Mouse (Mus musculus) lung, embryonic 14.5 days (tissue): ENCODE measurements around the gene Meltf. TPM values are rescaled to one million over a fixed set of nuclear protein-coding genes. Genes with fewer than 3 reads are reported as not detected.

ENCODE experiments used
- ATAC-seq: fragments of 200-750 bp; cut with Nextera tagmentation; 2 replicates; pipeline ENCODE4 v1.8.0; 2017; ENCODE audit warnings: mild to moderate bottlenecking, moderate TSS enrichment, moderate library complexity; ENCODE audit not compliant: insufficient read depth
- DNase-seq: peaks from one replicate; pipeline ENCODE4 v3.0.0-alpha.2; 2015
- H3K27ac ChIP-seq: fragments of 300-500 bp; sonication (generic); 2 replicates; pipeline ENCODE4 v1.5.1; 2014; ENCODE audit warnings: low read depth, mild to moderate bottlenecking, moderate library complexity
- H3K27me3 ChIP-seq: fragments of 300-500 bp; sonication (generic); 2 replicates; pipeline ENCODE4 v1.6.1; 2014; ENCODE audit warnings: low read length, control low read depth; ENCODE audit not compliant: insufficient read depth
- H3K36me3 ChIP-seq: fragments of 300-500 bp; sonication (generic); 2 replicates; pipeline ENCODE4 v1.6.1; 2014; ENCODE audit warnings: control low read depth; ENCODE audit not compliant: insufficient read depth
- H3K4me1 ChIP-seq: fragments of 300-500 bp; sonication (generic); 2 replicates; pipeline ENCODE4 v1.6.1; 2014; ENCODE audit warnings: antibody characterized with exemption, control low read depth; ENCODE audit not compliant: insufficient read depth
- H3K4me2 ChIP-seq: fragments of 300-500 bp; sonication (generic); 2 replicates; pipeline ENCODE4 v1.6.1; 2014; ENCODE audit warnings: mild to moderate bottlenecking
- H3K4me3 ChIP-seq: fragments of 300-500 bp; sonication (generic); 2 replicates; pipeline ENCODE4 v1.5.1; 2014; ENCODE audit warnings: low read depth, low read length
- H3K9ac ChIP-seq: fragments of 300-500 bp; sonication (generic); 2 replicates; pipeline ENCODE4 v1.6.1; 2014
- H3K9me3 ChIP-seq: fragments of 300-500 bp; sonication (generic); 2 replicates; pipeline ENCODE4 v1.6.1; 2016; ENCODE audit warnings: low read depth, low read length, control low read depth
- CTCF ChIP-seq: IDR thresholded peaks from 2 replicates; pipeline ENCODE4 v1.5.1; 2016; ENCODE audit warnings: antibody characterized with exemption, low read depth
- WGBS: fragments of 180-500 bp; shearing (Covaris S2); extraction: QIAGEN DNeasy Blood & Tissue Kit; methylation state at CpG from one replicate; pipeline ENCODE4 v1.1.7; 2014; 5-methylcytosine and 5-hydroxymethylcytosine counted together
- polyA plus RNA-seq: library from polyadenylated mRNA; unstranded; fragments of >200 nt; fragmentation: Nextera tagmentation; extraction: Ambion mirVana; gene quantifications from 2 replicates; pipeline ENCODE4 v1.2.1, GENCODE M21; 2014

Gene Meltf
- polyA plus RNA-seq, 1 experiment from 2014 or later = 0.08 TPM

DNA sequence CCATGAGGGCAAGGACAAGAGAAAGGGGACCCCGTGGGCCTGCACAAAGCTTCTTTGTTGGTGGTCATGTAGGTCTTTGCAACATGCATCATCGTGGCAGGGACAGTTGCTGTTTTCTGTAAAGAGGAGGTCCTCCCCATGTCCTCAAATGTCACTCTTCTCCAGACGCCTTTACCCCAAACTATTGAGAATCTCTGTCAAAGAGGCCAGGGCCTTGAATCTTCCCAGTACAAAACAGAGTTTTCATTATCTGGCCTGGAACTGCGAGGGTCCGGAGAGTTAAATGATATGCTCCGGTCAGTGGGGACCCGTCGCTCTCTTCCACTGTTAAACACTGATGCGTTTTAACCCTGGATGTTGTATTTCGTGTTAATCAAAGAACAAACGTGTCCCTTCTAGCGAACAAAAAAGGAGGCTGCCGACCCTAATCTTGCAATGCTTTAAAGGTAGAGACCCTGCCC lies 56.0 kb downstream of the Meltf start:
- 0 out of 2 replicates have a peak, but pooled peaks cover 2% of the 10 kb centered on the region for H3K4me1 ChIP-seq
- H3K36me3 ChIP-seq = no peaks in the 10 kb centered on the region
- H3K9me3 ChIP-seq = no peaks in the 10 kb centered on the region
- H3K27ac ChIP-seq = no peak overlapping the region
- H3K4me3 ChIP-seq = peak overlapping the region; percentile 24; the same call in 1 of the 2 replicates
- H3K4me2 ChIP-seq = peak overlapping the region; percentile 57; the same call in 1 of the 2 replicates
- peaks cover 41% of the 10 kb centered on the region for H3K27me3 ChIP-seq
- 23% methylated on average over 13 of the region's 13 CpGs for WGBS
- TF ChIP-seq CTCF = no peak
- no peak overlapping the region for H3K9ac ChIP-seq
- DNase-seq (no peak), ATAC-seq (no peak)

DNA sequence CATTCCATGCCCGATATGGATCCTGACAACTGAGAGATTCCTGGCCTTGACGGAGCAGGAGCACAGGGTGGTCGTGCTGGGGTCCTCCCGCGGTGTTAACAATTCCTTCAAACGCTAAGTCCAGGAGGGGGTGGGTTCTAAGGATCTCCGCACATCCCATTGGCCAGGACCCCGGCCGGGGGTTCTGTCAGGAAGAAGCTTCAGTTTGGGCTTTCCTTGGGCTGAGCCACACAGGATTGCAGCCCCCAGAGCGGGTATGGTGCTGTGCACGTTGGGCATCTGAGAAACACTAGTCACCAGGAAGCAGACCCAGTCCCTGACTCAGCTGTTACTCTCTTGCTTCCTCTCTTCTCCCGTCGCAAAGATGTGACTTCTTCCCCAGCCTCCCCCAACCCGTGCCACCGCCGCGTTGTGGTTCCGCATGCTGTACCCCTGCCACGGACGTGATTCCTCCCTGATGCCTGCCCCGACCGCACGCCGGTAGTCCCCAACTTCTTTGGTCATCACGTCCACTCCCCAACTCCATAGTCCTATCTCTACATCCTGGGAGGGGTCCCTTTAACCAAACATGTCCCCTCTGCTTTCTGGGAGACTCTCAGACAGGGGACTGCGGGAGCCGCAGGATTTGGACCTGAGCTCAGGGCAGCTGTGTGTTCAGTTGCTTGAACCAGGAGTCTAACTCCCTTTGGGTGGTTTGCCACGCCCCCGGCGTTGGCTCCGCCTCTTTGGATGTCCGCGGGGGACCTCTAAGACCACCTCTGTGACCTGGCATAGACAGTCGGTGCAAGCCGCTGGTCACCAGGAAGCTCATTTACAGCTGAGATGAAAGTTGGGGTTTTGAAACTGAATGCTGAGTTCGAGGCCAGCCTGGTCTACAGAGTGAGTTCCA lies 56.7 kb downstream of the Meltf start:
- Histone ChIP-seq H3K4me2 (peak overlapping the region; percentile 57), H3K9ac (no peak overlapping the region; the same call in 1 of the 2 replicates), H3K36me3 (no peaks in the 10 kb centered on the region), H3K4me3 (peak overlapping the region; percentile 24), H3K9me3 (no peaks in the 10 kb centered on the region), H3K27ac (no peak overlapping the region), H3K4me1 (0 out of 2 replicates have a peak, but pooled peaks cover 2% of the 10 kb centered on the region), H3K27me3 (peaks cover 41% of the 10 kb centered on the region)
- no peak for ATAC-seq
- 6% methylated on average over 36 of the region's 36 CpGs for WGBS
- no peak for TF ChIP-seq CTCF
- DNase-seq = no peak

DNA sequence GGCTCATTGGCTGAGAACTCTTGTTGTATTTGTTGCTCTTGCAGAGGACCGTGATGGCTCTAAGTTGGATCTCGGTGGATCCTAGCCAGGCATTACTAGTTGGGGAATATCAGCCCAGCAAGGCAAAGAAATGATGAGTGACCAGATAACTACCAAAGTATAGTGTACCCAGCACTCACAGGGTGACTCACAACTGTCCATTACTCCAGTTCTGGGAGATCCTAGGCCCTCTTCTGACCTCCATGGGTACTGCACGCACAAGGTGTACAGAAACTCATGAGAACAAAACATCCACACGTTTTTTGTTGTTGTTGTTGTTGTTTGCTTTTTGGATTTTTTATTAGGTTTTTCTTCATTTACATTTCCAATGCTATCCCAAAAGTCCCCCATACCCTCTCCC lies 58.0 kb downstream of the Meltf start:
- DNase-seq (no peak), ATAC-seq (no peak)
- Histone ChIP-seq H3K9me3 (no peaks in the 10 kb centered on the region), H3K27me3 (peaks cover 36% of the 10 kb centered on the region), H3K4me2 (no peak overlapping the region), H3K36me3 (no peaks in the 10 kb centered on the region), H3K9ac (no peak overlapping the region), H3K4me3 (no peak overlapping the region), H3K27ac (no peak overlapping the region), H3K4me1 (0 out of 2 replicates have a peak, but pooled peaks cover 2% of the 10 kb centered on the region)
- 85% methylated on average over 4 of the region's 4 CpGs for WGBS
- TF ChIP-seq CTCF = peak; percentile 10; the same call in 1 of the 2 replicates

DNA sequence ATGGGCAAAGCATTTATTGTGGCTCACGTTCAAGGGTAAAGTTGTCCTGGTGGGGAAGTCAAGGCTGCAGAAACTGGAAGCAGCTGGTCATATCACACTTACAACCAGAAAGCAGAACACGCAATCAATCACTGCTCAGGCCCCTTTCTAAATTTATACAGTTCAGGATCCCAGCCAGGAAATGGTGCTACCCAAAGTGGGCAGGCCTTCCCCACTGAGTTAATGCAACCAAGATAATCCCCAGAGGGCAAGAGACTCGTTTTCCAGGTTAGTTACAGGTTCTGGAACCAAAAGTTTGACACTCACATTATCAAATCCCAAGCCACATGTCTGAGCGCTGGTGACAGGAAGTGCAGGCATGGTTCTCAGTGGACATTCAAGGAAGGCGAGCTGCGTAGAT lies 60.2 kb downstream of the Meltf start:
- no peak overlapping the region for H3K9ac ChIP-seq
- no peak overlapping the region for H3K27ac ChIP-seq
- H3K4me2 ChIP-seq = no peak overlapping the region
- peaks cover 26% of the 10 kb centered on the region for H3K27me3 ChIP-seq
- TF ChIP-seq CTCF = no peak
- WGBS = 63% methylated on average over 6 of the region's 6 CpGs
- DNase-seq (no peak), ATAC-seq (no peak)
- H3K4me1 ChIP-seq = 0 out of 2 replicates have a peak, but pooled peaks cover 1% of the 10 kb centered on the region
- H3K9me3 ChIP-seq = no peaks in the 10 kb centered on the region
- no peak overlapping the region for H3K4me3 ChIP-seq
- H3K36me3 ChIP-seq = no peaks in the 10 kb centered on the region

DNA sequence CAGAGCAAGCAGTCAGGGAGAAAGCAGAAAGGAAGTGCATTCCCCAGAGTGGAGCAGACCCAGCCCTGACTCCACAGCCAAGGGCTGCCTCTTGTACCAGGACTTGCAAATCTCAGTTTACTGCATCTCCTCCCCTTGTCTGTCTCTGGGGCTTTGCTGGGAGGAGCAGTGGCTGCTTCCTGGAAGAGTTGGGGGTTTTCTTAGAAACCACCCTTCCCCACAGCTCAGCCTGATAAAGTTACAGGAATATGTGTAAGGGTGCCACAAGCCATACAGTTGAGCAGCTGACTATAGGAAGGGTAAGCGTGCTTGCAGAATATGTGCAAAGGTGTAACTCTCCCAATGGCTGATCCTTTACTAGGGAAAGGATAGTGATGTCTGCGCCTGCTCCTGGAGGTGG lies 62.0 kb downstream of the Meltf start:
- TF ChIP-seq CTCF = no peak
- DNase-seq = no peak
- Histone ChIP-seq H3K4me2 (no peak overlapping the region), H3K36me3 (no peaks in the 10 kb centered on the region), H3K9me3 (no peaks in the 10 kb centered on the region), H3K27me3 (peaks cover 9% of the 10 kb centered on the region), H3K9ac (no peak overlapping the region), H3K27ac (no peak overlapping the region), H3K4me1 (no peaks in the 10 kb centered on the region), H3K4me3 (no peak overlapping the region)
- ATAC-seq = no peak
- 60% methylated on average over 2 of the region's 2 CpGs for WGBS

DNA sequence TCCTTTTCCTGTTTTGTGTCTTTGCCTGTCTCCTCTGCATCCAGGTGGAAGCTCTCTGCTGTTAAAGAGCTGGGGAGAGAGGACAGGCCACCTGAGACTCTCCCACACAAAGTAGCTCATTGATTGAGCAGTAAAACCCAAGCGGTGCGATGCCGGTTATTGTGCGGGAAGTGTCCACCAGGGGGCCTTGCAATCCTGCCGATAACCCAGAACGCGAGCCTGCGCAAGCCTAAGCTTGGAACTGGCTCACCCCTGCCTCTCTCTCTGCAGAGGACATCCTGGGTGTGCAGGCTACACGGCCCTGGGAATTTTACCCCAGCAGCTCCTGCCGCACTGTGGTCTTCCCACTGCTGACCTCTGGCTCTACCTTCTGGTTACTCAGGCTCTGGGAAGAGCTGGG lies 65.4 kb downstream of the Meltf start:
- ATAC-seq = peak; percentile 49; the same call in 1 of the 2 replicates
- Histone ChIP-seq H3K36me3 (no peaks in the 10 kb centered on the region), H3K27ac (no peak overlapping the region), H3K9me3 (no peaks in the 10 kb centered on the region), H3K4me3 (no peak overlapping the region), H3K4me1 (no peaks in the 10 kb centered on the region), H3K9ac (no peak overlapping the region), H3K4me2 (no peak overlapping the region), H3K27me3 (no peaks in the 10 kb centered on the region)
- DNase-seq = peak; percentile 88
- 4% methylated on average over 10 of the region's 10 CpGs for WGBS
- TF ChIP-seq CTCF = peak; percentile 90

DNA sequence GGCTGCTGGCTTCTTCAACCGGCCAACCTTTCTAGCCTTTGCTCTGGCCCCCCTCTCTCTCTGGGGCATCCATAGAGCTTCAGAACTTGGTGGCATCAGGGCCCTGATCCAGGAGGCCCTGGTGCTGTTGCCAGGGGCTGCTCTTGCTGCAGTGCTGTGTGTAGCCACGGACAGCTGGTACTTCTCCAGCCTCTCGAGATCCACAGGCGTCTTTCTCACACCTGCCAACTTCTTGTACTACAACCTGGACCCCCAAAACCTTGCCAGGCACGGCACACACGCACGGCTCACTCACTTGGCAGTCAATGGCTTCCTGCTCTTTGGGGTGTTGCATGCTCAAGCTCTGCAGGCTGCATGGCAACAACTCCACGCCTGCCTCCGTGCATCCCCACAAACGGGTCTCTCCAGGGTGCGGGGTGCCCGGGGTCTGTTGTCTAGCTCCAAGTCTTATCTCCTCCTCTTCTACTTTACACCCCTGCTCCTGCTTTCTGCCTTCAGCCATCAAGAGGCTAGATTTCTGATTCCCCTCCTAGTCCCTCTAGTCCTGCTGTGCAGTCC lies 66.2 kb downstream of the Meltf start:
- no peak overlapping the region for H3K4me2 ChIP-seq
- no peak for TF ChIP-seq CTCF
- no peaks in the 10 kb centered on the region for H3K9me3 ChIP-seq
- no peaks in the 10 kb centered on the region for H3K36me3 ChIP-seq
- no peak overlapping the region for H3K4me3 ChIP-seq
- H3K27ac ChIP-seq = no peak overlapping the region
- H3K4me1 ChIP-seq = no peaks in the 10 kb centered on the region
- DNase-seq = no peak
- no peak overlapping the region for H3K9ac ChIP-seq
- no peaks in the 10 kb centered on the region for H3K27me3 ChIP-seq
- WGBS = 83% methylated on average over 12 of the region's 12 CpGs
- ATAC-seq = no peak
